Mouse (Mus musculus): ENCODE data around the gene Rag2.

DNA sequence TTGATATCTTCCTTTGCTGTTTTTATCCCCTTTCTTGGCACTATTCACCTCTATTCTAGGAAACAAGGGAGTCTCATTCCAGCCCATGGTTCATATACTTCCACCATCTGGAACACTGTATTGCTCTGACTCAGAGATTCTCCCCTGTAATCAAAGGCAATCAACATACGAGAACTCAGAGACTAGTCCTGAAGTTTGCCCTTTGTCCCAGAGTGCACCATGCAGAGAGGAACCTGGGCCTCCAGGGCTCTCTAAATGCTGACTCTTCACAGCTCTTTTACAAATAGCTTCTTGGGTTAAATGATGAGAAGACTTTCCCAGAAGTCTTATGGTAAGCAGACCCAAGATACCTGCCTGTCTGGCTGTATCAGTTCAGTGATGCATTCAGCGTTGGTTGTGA lies 36.0 kb downstream of the Rag2 start:
- no peak for TF ChIP-seq CTCF (IDR thresholded peaks at IDR 0.05; ENCODE audit: insufficient read depth, low read depth, low read length)
- TF ChIP-seq POLR2A (IDR thresholded peaks at IDR 0.05; ENCODE audit: insufficient read depth, low read depth, low read length): no peak
